Mouse (Mus musculus): ENCODE data around the gene Lcn12.

The Lcn12 gene

DNA sequence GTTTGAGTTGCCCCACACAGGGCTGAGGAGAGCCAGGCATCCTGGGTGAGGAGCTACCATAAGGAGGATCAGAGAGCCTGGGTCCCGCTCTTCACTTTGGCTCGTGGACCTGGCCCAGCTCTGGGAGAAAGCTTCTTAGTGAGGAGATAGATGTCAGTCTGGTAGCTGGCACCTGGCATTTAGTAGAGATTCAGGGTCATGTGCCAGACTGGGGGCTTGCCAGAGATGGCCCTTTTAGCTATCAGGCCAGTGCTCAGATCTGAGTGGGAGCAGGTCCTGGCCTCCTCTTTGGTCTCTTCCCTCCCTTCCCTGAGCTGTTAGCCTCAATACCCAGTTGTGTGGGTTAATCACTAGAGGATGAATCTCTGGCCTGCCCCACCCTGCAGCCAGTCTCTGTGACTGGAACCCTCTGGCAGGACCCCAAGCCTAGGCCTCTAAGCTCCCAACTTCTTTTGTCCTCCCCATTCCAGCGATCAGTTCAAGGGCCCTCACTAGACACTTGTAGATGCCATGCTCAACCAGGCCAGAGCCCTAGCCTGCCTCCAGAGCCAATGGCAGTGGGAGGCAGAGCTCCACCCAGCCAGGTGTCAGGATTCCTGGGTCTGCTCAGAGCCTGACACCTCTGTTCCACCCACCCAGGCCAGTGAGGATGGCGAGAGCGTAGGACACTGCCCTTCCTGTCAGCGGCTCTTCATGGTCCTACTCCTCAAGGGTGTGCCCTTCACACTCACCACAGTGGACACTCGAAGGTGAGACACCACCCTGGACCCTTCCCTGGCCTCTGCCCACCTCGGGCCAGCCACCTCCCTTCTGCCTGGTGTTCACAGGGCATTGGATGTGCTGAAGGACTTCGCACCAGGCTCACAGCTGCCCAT, 36.5 kb downstream of the Lcn12 start:
- TF ChIP-seq GATA4 (IDR thresholded peaks at IDR 0.05; ENCODE audit: insufficient replicate concordance, low read length): no peak

DNA sequence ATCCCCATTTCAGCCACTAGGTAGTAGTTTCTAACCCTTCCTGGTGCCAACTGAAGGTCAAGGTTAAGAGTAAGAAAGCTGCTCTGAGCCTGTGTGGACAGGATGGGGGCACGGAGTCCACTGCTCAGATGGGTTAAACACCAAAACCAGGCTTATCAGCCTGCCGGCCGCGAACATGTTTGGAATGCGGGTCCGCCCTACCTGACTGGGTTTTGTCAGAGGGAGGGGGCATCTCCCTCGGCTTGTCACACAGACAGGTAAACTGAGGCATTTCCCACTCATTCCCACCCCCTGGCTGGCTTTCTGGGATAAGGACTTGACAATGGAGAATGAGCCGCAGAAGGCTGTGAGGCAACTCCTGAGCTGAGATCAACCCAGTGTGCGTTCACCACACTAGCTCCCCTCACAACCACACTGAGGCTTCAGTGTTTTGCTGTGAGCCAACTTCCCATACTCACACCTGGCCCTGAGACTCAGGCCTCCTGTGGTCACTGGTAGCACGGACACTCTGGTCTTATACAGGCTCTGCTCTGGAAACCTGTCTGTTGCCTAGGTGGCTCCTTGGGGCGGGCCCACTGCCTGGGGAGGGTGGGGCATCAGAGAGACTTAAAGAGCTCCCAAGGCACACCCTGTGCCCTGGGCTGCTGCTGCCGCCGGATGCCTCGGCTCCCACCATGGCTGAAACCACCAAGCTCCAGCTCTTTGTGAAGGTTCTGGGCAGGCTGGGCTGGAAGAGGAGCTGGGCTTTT, 37.3 kb downstream of the Lcn12 start, which contains the start of gene Clic3:
Gene Clic3, plus strand, starts transcription at position 634 of the 749 bp plus-strand sequence.
- no peak for TF ChIP-seq GATA4 (IDR thresholded peaks at IDR 0.05; ENCODE audit: insufficient replicate concordance, low read length)

DNA sequence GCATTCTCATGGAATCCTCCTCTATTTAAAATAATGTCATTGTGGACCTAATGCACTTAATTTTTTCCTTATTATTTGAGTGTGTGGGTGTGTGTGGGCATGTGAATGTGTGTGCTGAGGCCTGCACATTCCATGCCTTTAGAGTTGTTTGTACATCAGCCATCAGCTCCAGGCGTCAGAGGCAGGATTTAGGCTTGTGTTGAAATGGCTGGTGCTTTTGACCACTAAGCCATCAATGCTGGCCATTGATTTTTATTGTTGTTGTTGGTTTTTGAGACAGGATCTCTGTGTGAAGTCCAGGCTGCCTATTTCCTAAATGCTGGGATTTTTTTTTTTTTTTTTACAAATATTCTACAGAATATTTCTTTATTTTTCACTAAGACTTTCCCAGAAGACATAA, 40.8 kb downstream of the Lcn12 start:
- no peak for TF ChIP-seq GATA4 (IDR thresholded peaks at IDR 0.05; ENCODE audit: insufficient replicate concordance, low read length)

DNA sequence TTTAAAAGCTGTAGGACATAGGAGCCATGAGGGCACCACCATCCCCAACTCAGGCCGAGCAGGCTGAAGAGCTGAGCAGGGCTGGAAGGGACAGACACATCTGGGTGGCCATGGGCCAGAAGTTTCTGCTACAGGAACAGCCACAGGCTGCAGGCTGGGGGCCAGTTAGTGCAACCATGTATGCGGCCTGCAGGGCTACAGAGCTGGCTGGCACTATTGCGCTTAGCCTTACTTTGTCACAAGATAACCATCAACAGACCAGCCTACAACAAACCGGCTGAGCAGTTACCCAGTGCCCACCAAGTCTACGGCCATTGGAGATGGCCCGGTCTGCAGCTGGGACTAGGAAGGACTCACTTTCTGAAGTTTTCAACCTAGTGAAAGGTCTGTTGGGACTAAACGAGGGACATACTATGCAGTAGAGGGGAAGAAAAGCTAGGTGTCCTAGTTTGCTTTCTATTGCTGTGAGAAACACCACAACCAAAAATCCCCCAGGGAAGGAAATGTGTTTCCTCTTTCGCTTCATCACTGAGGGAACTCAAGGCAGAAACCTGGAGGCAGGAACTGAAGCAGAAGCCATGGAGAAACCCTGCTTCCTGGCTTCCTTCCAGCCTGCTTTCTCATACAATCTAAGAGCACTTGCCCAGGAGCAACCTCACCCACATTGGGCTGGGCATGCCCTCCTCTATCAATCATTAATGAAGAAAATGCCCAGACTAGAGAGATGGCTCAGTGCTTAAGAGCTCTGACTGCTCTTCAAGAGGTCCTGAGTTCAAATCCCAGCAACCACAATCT, 42.7 kb downstream of the Lcn12 start:
- TF ChIP-seq GATA4 (IDR thresholded peaks at IDR 0.05; ENCODE audit: insufficient replicate concordance, low read length): no peak

DNA sequence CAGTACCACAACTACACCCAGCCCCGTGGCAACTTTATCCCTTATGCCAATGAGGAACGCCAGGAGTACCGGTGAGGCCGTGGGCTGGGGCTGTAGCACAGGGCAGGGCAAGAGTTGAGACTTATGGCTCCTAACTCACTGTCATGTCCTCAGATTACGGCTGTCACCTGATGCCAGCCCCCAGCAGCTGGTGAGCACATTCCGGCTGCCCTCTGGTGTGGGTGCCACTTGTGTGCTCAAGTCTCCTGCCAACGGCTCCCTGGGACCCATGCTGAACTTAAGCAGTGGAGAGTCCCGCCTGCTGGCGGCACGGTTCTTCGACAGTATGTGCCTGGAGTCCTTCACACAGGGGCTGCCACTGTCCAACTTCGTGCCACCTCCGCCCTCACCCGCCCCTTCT, 51.0 kb downstream of the Lcn12 start:
- TF ChIP-seq GATA4 (IDR thresholded peaks at IDR 0.05; ENCODE audit: insufficient replicate concordance, low read length): no peak

DNA sequence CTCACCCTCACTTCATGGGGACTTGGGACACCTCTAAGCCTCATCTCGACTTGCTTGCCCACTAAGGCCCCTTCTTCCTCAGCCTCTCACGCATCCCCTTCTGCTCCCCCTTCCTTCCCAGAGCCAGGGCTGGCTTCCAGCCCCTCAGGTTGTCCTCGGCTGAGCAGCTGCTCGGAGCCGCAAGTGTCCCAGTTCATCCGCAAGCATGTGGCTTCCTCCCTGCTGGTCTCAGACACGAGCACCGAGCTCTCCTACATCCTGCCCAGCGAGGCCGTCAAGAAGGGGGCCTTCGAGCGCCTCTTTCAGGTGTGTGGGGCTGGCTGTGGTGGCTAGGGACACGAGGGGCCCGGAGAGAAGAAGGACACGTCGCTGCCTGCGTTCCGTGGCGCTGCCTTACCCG, 52.6 kb downstream of the Lcn12 start:
- no peak for TF ChIP-seq GATA4 (IDR thresholded peaks at IDR 0.05; ENCODE audit: insufficient replicate concordance, low read length)
